Mouse (Mus musculus) embryonic fibroblast, embryonic 13.5 days (primary cell): ENCODE measurements around the gene Dusp21.

Source experiments
- CTCF ChIP-seq: IDR thresholded peaks from 2 replicates; pipeline ENCODE4 v1.5.1; 2011; ENCODE audit warnings: mild to moderate bottlenecking, control low read depth, low read length, moderate library complexity, borderline replicate concordance; ENCODE audit not compliant: insufficient read depth
- POLR2A ChIP-seq: IDR thresholded peaks from 2 replicates; pipeline ENCODE4 v1.6.1; 2011; ENCODE audit warnings: low read depth, mild to moderate bottlenecking, control low read depth, low read length, moderate library complexity

- no peak for TF ChIP-seq CTCF
- TF ChIP-seq POLR2A = no peak
Measured at GRCm38 (mm10) chrX:18188293-18188692, 42.6 kb downstream of the Dusp21 start.
